ENCODE assay signal across 8 mouse cellular contexts in genomic region chr15:101105496-101105994, GRCm38 (mm10). TPM values are rescaled to one million over a fixed set of nuclear protein-coding genes. Genes with fewer than 3 reads are reported as not detected.
DNase-seq lines count a peak whose midpoint lies in the region; ATAC-seq and TF ChIP-seq lines count a peak whose summit lies in the region.

No protein-coding gene starts in this region.

- WGBS in forebrain, embryonic 12.5 days, result 20% methylated on average over 12 of the region's 12 CpGs
- 18% methylated on average over 12 of the region's 12 CpGs for WGBS in lung, embryonic 14.5 days

- H3K36me3 ChIP-seq in ES-E14 (ENCODE audit: control insufficient read depth, insufficient read depth, low read length, poor library complexity, severe bottlenecking), result no peaks in the 10 kb centered on the region
- no peaks in the 10 kb centered on the region for H3K36me3 ChIP-seq in forebrain, embryonic 12.5 days (replicated peaks)
- H3K36me3 ChIP-seq in lung, embryonic 14.5 days (ENCODE audit: insufficient read depth), result no peaks in the 10 kb centered on the region

- 0 out of 4 replicates have a peak overlapping the region, but pooled peaks of 1 of the 2 experiments have one; percentile 7 for H3K4me3 ChIP-seq in ES-E14 (ENCODE audit: insufficient read depth in 1 of 2, low read depth in 1 of 2, low read length in 2 of 2, poor library complexity in 1 of 2, severe bottlenecking in 1 of 2)
- no peak overlapping the region for H3K4me3 ChIP-seq in forebrain, embryonic 12.5 days (replicated peaks)
- H3K4me3 ChIP-seq in lung, embryonic 14.5 days (ENCODE audit: low read depth, low read length), result no peak overlapping the region

- no peak for DNase-seq in ES-E14 (ENCODE audit: low read depth, low spot score)
- peak; percentile 22 for DNase-seq in c-Kit-positive CD71-positive TER-119-negative erythroid progenitor cells, embryonic 14.5 days (ENCODE audit: low read depth)
- peak; percentile 89 for DNase-seq in heart, postnatal 4 days
- peak; percentile 50 to 81 for DNase-seq in layer of hippocampus, adult 18-20 months (ENCODE audit: low spot score in 2 of 2)
- peak; percentile 83 for DNase-seq in lung, embryonic 14.5 days
- DNase-seq in ovary, postnatal 36 days (ENCODE audit: low spot score), result peak; percentile 83
- peak; percentile 34 to 74 for DNase-seq in thymus, postnatal 10 days (ENCODE audit: low spot score in 2 of 2)

- H3K9ac ChIP-seq in ES-E14 (ENCODE audit: insufficient read depth, low read depth, low read length, poor library complexity, severe bottlenecking), result no peak overlapping the region
- no peak overlapping the region for H3K9ac ChIP-seq in forebrain, embryonic 12.5 days
- no peak overlapping the region for H3K9ac ChIP-seq in lung, embryonic 14.5 days

- peaks cover 10 to 18% of the 10 kb centered on the region in 2 experiments for H3K4me1 ChIP-seq in ES-E14 (ENCODE audit: control insufficient read depth in 2 of 2, insufficient read depth in 2 of 2, low read length in 2 of 2, poor library complexity in 1 of 2)
- H3K4me1 ChIP-seq in forebrain, embryonic 12.5 days, result peaks cover 6% of the 10 kb centered on the region; the same call in 1 of the 2 replicates
- H3K4me1 ChIP-seq in lung, embryonic 14.5 days (ENCODE audit: insufficient read depth), result no peaks in the 10 kb centered on the region

- ATAC-seq in forebrain, embryonic 12.5 days (ENCODE audit: low FRiP score), result 0 out of 2 replicates have a peak, but pooled peaks have one; percentile 30
- peak; percentile 73 for ATAC-seq in lung, embryonic 14.5 days (ENCODE audit: insufficient read depth)

- no peak overlapping the region for H3K27ac ChIP-seq in ES-E14 (ENCODE audit: insufficient read depth, low read depth, low read length, poor library complexity, severe bottlenecking)
- H3K27ac ChIP-seq in forebrain, embryonic 12.5 days, result no peak overlapping the region
- H3K27ac ChIP-seq in lung, embryonic 14.5 days (ENCODE audit: low read depth), result no peak overlapping the region

- peaks cover 6% of the 10 kb centered on the region; the same call in 1 of the 2 replicates for H3K27me3 ChIP-seq in forebrain, embryonic 12.5 days
- H3K27me3 ChIP-seq in lung, embryonic 14.5 days (ENCODE audit: insufficient read depth, low read length), result no peaks in the 10 kb centered on the region

- H3K4me2 ChIP-seq in forebrain, embryonic 12.5 days, result 0 out of 2 replicates have a peak overlapping the region, but pooled peaks have one; percentile 26
- peak overlapping the region; percentile 39; the same call in 1 of the 2 replicates for H3K4me2 ChIP-seq in lung, embryonic 14.5 days

- in situ Hi-C loops in ES-E14 (cut with MboI; ENCODE audit: low sequenced_read_pairs in 2 of 2, unreplicated experiment in 2 of 2), result no loop called here

- peak; percentile 95 for TF ChIP-seq CTCF in lung, embryonic 14.5 days (IDR thresholded peaks at IDR 0.05; ENCODE audit: low read depth)

- H3K9me3 ChIP-seq in ES-E14 (ENCODE audit: control insufficient read depth, insufficient read depth, low read depth, low read length), result no peaks in the 10 kb centered on the region
- no peaks in the 10 kb centered on the region for H3K9me3 ChIP-seq in forebrain, embryonic 12.5 days
- H3K9me3 ChIP-seq in lung, embryonic 14.5 days (ENCODE audit: low read depth, low read length), result no peaks in the 10 kb centered on the region

TF ChIP-seq in ES-E14, 5 proteins besides CTCF, POLR2A, EP300 and RAD21:
- TF ChIP-seq HCFC1 (IDR thresholded peaks at IDR 0.05; ENCODE audit: borderline replicate concordance, insufficient read depth, low read length), result no peak
- TF ChIP-seq ZC3H11A (IDR thresholded peaks at IDR 0.05; ENCODE audit: borderline replicate concordance, low read depth, low read length), result peak; percentile 14; the same call in 1 of the 2 replicates
- TF ChIP-seq MAFK (IDR thresholded peaks at IDR 0.05; ENCODE audit: insufficient read depth, low read depth, low read length), result 0 out of 2 replicates have a peak, but pooled peaks have one; percentile 3

RNA-seq across cellular contexts. Expression of gene Ankrd33, which starts 10.0 kb away (rescaled TPM):
- not detected in 2 replicates for total RNA-seq in ES-E14 (2012; rRNA removed)
- polyA plus RNA-seq in forebrain, embryonic 12.5 days (2016; fragmentation: Nextera tagmentation; extraction: Ambion mirVana), result not detected in 2 replicates
- not detected for total RNA-seq in heart, postnatal 4 days (2021)
- not detected for total RNA-seq in layer of hippocampus, adult 18-20 months (2021)
- not detected in 2 replicates for polyA plus RNA-seq in lung, embryonic 14.5 days (2014; fragmentation: Nextera tagmentation; extraction: Ambion mirVana)

RNA-seq across cellular contexts. Expression of gene Acvrl1, which starts 22.8 kb away (rescaled TPM):
- 2.5 and 3.3 TPM in 2 replicates for total RNA-seq in ES-E14 (2012; rRNA removed)
- polyA plus RNA-seq in forebrain, embryonic 12.5 days (2016; fragmentation: Nextera tagmentation; extraction: Ambion mirVana), result 6.4 and 6.5 TPM in 2 replicates
- total RNA-seq in heart, postnatal 4 days (2021), result 10 to 100 TPM; 20.5 to 21.7 TPM
- 1 to 10 TPM; 9.7 to 9.9 TPM for total RNA-seq in layer of hippocampus, adult 18-20 months (2021)
- 34.4 and 39.0 TPM in 2 replicates for polyA plus RNA-seq in lung, embryonic 14.5 days (2014; fragmentation: Nextera tagmentation; extraction: Ambion mirVana)

RNA-seq across cellular contexts. Expression of gene Fignl2, which starts 27.2 kb away (rescaled TPM):
- total RNA-seq in ES-E14 (2012; rRNA removed), result 7.1 and 8.6 TPM in 2 replicates
- polyA plus RNA-seq in forebrain, embryonic 12.5 days (2016; fragmentation: Nextera tagmentation; extraction: Ambion mirVana), result 0.21 and 0.22 TPM in 2 replicates
- total RNA-seq in heart, postnatal 4 days (2021), result 1 to 10 TPM; 3.2 to 4.2 TPM
- 1 to 10 TPM; 1.3 to 1.6 TPM for total RNA-seq in layer of hippocampus, adult 18-20 months (2021)
- polyA plus RNA-seq in lung, embryonic 14.5 days (2014; fragmentation: Nextera tagmentation; extraction: Ambion mirVana), result 0.26 and 0.34 TPM in 2 replicates

RNA-seq across cellular contexts. Expression of gene Gm47841, which starts 58.3 kb away (rescaled TPM):
- total RNA-seq in ES-E14 (2012; rRNA removed), result not detected in 2 replicates
- not detected in 2 replicates for polyA plus RNA-seq in forebrain, embryonic 12.5 days (2016; fragmentation: Nextera tagmentation; extraction: Ambion mirVana)
- total RNA-seq in heart, postnatal 4 days (2021), result under 1 TPM; 0.26 to 0.68 TPM
- total RNA-seq in layer of hippocampus, adult 18-20 months (2021), result not detected
- not detected in 2 replicates for polyA plus RNA-seq in lung, embryonic 14.5 days (2014; fragmentation: Nextera tagmentation; extraction: Ambion mirVana)
